Mouse (Mus musculus) kidney, adult 18-20 months (tissue): ENCODE measurements at regions not wholly inside any gene's neighbourhood (a gene's known extent, or its start where the extent isn't known, plus 50 kb on each side); places are given as distances from the start of the nearest gene placed in this dataset.

Source experiments
- DNase-seq: peaks from one replicate; pipeline ENCODE4 v3.0.0; 2021

- no peak for DNase-seq
These were observed 86.0 kb upstream of the Maf start for GRCm38 (mm10) chr8:115793587-115793986.

DNA sequence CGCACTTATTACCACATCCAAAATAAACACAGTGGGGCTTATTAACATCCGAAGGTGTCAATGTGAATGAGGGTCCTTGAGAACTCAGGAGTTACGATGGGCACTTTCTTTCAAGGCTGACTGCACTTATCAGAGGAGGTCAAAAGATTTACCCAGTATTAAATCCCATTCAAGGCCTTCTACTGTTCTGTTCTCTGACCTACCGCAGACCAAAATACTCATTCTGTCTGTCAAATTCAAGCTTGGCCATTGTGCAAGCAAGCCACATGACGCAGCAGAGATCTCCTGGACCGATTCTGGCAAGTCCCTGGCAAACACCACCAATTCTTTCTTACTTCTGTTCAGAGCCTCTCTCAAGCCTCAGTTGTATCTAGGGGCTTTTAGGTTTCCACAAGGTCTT, 80.8 kb upstream of the Maf start:
- no peak for DNase-seq

DNA sequence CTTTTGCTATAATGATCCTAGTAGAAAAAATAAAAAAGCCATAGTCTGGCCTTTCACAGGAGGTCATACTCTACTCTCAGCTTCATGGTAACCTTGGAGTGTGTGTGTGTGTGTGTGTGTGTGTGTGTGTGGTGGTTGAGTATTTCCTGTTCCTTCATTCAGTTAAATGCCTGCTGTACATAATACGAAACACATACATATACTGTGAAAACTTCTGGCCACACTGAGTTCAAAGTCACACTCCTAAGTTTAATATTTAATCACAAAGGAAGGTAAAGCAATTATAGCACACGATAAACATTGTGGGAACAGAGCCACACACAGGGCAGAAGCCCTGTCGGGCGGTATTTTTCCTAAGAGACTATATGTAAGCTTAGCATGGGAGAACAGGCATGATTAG, 78.6 kb upstream of the Maf start:
- DNase-seq = no peak

GRCm38 (mm10) chr8:115785769-115786168, 78.2 kb upstream of the Maf start:
- no peak for DNase-seq

- DNase-seq = no peak
These were observed 75.8 kb upstream of the Maf start for GRCm38 (mm10) chr8:115783364-115783763.

GRCm38 (mm10) chr8:115778433-115778832, 70.8 kb upstream of the Maf start:
- no peak for DNase-seq

DNA sequence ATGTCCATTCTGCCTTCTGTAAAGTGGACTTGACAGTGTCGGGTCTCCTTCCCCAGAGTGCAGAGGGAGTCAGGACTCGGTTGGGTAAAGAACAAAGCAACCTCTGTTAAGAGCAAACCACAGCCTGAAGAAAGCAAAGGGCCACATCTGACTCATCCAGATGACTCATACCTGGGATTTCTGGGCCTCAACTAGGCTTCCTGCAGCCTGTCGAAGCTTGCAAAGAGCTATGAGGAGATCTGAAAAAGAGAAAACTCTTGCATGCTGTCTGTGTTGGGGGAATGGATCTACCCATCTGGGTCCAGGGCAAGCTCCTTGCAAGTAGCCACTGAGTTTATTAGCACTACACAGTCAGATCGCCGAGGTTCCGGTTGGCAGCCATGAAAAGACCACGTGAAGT, 63.5 kb upstream of the Maf start:
- DNase-seq = no peak

DNA sequence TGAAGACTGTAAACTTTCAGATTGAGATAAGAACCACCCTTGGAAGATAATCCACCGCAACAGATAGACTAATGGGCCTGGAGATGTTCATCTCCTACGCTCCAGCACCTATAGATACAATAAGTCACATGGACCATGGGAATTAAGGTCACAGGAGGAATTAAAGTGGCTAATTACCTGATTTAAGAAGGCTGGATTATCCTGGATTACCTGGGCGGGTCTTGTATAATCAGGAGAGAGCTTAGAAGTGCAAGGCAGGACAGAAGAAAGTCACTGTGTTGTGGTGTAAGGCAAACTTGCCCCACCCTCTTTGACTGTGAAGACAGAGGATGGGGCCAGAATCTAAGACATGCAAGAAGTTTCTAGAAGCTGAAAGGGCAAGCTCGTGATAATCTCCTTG, 61.0 kb upstream of the Maf start:
- DNase-seq = no peak

DNA sequence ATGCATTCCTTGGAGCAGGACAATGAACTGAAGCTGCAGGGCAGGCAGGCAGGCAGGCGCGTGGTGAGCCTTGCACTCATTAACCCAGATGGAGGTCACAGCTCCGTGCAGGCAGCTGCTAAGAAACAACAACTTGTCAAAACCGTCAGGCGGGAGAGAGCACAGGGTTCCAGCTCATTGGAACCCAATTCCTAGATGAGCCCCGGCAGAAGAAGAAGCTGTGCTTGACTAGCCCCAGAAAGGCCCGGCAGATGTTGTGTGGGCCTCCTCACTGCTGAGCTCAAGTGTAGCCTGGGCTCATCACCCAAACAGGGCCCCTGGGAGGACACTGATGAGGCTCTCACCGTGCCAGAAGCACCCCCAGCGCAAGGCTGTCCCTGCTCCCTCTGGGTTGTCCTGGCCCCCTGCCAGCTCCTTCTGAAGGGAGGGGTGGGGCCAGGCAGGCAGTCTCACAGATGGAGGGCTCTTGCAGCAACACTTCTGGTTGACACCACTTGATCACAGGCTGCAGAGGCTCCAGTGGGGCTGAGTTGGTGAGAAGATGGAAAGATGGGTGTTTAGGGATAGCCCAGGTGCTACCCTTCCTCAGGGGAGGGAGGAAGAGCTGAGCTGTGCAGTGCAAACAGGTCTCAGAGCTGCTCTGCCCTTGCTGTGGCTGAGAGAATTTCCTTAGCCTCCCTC, 58.8 kb upstream of the Maf start:
- DNase-seq = peak; percentile 79

GRCm38 (mm10) chr8:115764551-115764950, 57.0 kb upstream of the Maf start:
- peak; percentile 55 for DNase-seq

DNA sequence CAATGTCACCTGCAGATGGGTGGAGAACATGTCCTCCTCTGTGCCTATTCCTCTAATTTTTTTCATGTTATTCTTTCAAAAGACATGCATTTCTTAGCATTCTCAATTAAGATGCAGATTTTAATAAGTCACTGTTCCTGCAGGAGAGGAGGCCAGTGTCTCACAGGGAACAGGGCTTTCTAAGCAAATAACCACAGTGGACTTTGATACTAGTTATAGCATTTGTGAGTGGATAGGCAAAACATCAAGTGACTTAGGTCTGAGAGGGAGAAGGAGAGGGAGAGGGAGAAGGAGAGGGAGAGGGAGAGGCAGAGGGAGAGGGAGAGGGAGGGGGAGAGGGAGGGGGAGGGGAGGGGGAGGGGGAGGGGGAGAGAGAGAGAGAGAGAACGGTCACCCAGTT, 50.4 kb upstream of the Maf start:
- no peak for DNase-seq
